Mouse (Mus musculus): ENCODE measurements around the gene 1700006A11Rik.
"Not testable (repeated sequence)": the region's sequence is repeated elsewhere in the genome, so short reads cannot be mapped to it uniquely, and the experiment has no call there.

1700006A11Rik gene

GRCm38 (mm10) chr3:124425940-124426339 is at the start of gene 1700006A11Rik:
TSS of gene 1700006A11Rik (minus strand) at chr3:124426040.
- no peak for DNase-seq

GRCm38 (mm10) chr3:124474291-124474690 is 48.5 kb upstream of the 1700006A11Rik start:
- not testable (repeated sequence) for DNase-seq

- DNase-seq: no peak
These were observed 40.4 kb upstream of the 1700006A11Rik start for GRCm38 (mm10) chr3:124466102-124466730.

GRCm38 (mm10) chr3:124392201-124392600 is 33.6 kb downstream of the 1700006A11Rik start:
- no peak for DNase-seq

DNA sequence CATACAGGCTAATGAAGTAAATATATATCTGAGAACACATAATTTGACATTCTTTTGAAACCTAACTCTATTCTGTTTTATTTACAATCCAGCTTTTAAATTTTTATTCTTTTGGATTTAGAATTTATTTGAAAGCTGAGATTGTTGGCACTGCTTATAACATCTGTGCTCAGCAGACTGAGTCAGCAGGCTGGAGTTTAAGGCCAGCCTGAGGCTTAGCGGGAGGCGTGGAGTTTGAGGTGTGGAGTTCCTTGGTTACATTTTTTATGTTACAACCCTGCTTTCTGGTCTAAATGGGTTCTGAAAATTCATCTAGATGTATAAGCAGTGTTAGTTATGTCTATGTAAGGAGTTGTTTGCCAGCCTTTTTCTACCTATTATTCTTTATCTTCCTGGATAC is 35.7 kb downstream of the 1700006A11Rik start:
- DNase-seq: no peak

- no peak for DNase-seq
These were observed 36.2 kb downstream of the 1700006A11Rik start for GRCm38 (mm10) chr3:124389650-124390049.

- not testable (repeated sequence) for DNase-seq
These were observed 40.5 kb downstream of the 1700006A11Rik start for GRCm38 (mm10) chr3:124385377-124385776.

DNA sequence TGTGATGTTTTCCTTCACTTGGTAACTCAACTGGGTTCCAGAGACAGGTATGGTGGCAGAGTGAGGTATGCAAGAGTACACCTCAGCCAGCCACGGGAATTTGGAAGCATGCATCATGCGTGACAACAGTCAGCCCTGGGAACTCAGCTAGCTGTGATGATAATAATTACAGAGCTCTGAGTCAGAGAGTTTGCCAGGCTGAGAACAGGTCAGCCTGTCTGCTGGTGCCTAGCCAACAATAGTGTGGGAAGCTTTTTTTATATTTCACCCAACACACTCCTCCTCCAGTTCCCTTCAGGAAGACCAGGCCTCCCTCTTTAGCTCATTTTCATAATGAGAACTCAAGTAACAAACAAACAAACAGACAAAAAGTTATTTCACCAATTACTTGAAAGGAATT is 53.8 kb downstream of the 1700006A11Rik start:
- no peak for DNase-seq

GRCm38 (mm10) chr3:124357533-124357932 is 68.3 kb downstream of the 1700006A11Rik start:
- DNase-seq: no peak

All from kidney, adult 9 months (tissue).